Mouse (Mus musculus): ENCODE data around the gene Coq10b.
"Not testable (repeated sequence)": the region's sequence is repeated elsewhere in the genome, so short reads cannot be mapped to it uniquely, and the experiment has no call there.

Gene Coq10b

DNA sequence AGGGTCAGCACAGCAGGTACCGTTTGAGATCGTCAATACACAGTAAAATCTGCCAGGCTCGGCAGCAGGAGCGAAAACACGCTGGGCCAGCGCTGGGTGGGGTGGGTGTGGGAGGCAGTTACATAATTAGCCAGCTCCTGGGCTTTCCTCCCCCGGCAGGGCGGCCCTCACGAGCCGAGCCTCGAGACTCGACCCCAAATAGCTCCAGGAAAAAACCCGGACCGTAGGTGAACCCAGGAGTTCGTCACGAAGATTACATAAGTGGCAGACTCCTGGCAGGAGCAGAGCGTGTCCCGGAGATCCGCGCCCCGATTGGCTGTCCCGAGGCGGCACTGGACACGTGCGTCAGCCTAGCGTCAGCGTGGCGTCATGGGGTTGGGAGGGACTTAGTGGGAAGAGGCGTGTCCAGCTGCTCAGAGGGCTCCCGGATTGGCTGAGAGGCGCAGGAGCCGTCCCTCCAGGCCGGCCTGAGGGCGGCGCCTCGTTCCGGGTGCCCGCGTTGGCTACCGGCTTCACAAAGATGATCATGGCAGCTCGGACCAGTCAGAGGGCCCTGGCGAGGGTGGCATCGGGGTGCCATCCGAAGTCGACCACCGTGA lies at the start of gene Coq10b:
Gene Coq10b, plus strand, starts transcription at position 416 of the 599 bp plus-strand sequence.
- DNase-seq = peak; percentile 98

DNA sequence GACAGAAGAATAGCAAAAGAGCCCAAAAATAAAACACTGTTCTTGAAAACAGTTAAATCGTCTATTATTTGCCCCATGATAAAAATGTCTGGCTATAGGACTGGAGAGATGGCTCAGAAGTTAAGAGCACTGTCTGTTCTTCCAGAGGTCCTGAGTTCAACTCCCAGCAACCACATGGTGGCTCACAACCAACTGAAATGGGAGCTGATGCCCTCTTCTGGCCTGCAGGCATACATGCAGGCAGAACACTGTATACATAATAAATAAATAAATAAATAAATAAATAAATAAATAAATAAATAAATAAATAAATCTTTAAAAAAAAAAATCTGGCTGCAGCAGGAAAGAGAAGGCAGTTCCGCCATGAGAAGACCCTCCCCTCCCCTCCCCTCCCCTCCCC lies 44.3 kb upstream of the Coq10b start:
- not testable (repeated sequence) for DNase-seq

DNA sequence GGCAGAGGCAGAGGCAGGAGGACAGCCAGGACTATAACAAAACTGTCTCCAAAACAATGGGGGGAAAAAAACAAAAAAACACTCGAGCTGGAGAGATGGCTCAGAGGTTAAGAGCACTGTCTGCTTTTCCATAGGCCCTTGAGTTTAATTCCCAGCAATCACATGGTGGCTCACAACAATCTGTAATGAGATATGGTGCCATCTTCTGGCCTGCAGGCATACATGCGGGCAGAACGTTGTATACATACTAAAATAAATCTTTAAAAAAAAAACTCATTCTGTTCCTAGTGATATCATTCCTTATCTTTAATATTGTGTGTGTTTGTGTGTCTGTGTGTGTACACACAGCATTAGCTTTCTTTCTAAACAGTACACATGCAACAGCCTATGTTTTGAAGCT lies 40.1 kb upstream of the Coq10b start:
- DNase-seq = no peak

DNA sequence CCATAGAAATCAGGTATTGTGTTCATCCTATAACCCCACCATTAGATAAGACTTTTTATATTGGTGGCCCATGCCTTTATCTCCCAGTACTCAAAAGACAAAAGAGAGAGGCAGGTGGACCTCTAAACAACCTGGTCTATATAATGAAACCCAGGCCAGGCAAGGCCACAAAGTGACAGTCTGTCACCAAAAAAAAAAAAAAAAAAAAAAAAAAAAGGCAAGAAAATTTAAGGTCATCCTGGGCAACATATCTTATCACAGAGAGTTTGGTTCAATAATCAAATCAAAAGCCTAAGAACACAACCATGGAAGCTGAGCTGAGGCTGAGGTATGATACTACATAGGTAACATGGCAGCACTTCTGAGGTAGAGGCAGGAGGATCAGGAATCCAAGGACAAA lies 30.7 kb upstream of the Coq10b start:
- no peak for DNase-seq

DNA sequence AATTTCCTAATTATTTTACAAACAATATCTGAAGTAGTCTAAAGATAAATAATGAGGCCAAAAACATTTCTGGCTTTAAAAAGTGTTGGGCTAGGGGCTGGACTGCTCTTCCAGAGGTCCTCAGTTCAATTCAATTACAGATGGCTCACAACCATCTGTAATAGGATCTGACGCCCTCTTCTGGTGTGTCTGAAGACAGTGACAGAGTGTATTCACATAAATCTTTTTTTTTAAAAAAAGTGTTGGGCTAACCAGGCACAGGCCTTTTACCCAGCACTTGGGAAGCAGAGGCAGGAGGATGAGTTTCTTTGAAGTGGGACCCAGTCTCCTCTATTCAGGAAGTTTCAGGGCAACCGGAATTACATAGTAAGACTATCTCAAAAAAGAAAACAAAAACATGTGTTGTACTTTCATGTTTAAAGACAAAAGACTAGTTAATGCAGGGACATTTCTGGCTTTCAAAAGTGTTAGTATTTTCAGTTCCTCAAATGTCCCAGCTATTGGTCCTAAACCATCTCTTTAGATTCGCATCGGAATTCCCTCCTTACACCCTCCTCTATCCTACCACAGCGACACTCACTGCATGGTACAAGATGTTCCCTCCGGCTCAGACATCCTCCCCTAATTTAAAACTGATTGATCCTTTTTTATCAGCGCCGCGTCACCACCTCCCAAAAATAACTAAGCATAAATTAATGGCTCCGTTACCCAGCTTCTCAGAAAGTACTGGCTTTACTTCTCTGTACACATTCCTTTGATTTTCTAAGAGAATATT lies 26.7 kb upstream of the Coq10b start:
- DNase-seq = peak; percentile 19

DNA sequence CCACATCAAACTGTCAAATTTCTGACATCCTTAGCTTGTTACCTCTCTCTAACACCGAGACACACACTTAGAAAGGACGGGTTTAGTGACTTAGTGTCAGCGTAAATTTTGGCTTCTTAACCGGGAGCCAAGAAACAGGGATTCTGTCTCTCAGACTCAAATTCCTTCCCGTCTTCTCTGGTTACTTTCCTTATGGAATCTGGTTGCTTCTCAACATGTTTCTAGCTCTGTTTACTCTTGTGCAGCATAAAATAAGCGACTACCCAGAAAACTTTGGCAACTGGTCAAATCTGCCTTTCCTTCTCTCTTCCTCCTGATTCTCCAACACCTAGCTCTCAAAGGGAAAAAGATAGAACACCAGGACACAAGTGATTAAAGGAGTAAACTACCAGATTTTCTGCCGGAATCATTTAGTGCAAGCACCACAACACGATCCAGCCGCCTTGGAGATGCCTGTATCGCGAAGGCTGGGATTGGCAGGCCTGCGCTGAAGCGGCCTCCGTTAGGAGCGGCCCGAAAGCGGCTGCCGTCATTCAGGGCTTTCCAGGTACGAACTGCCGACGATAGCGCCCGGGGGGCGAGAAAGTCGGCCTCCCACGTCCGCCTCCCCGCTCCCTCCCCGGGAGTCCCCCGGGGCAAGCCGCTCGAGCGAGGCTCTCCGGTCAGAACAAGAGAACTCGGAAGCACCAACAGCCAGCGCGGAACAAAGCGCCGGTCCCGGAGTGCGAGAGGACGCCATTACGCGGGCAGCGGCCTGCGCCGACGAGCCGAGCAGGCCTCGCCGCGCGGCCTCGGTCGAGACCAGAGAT lies 25.9 kb upstream of the Coq10b start:
- peak; percentile 71 for DNase-seq

DNA sequence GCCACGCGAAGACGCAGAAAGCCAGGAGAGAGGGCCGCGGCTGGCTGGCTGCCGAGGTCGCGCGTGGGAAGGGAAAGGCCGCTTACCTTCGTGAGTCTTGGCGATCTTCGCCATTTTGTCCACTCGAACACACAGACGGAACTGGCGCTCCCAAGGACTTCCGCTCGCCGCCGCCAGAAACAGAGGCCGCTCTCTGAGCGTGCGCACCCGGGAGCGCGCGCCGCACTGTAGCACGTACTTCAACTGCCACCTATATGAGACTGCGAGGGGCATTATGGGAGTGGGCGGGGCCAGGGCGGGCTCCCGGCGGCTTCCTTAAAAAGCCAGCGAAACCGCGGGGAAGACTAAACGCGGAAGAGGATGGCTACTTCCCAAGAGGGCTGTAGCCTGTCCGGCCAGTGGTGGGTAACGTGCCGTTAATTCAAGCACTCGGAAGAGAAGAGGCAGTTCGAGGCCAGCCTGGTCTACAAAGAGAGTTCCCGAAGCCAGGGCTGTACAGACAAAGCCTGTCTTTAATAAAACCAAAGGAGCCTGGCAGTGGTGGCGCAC lies 25.2 kb upstream of the Coq10b start, which contains the start of gene Sf3b1:
Gene Sf3b1, minus strand, starts transcription at position 229 of the 549 bp plus-strand sequence.
- DNase-seq = peak; percentile 98

DNA sequence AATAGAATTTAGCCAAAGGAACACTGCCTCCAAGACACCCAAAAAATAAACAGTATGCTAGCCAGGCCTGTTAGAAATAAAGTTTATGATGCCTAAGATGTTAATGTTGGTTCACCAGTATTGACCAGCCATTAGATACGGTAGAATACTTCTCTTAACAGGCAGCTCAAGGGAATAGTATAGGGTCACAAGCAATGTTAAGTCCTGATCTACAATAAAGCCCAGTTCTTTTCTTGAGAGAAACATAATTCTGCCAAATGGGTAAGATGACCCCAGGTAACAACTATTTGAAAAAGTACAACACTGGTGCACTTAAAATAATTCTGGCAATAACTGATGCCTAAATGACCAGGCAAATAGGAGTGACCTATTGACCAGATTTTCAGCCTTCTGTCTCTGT lies 24.6 kb upstream of the Coq10b start:
- no peak for DNase-seq

DNA sequence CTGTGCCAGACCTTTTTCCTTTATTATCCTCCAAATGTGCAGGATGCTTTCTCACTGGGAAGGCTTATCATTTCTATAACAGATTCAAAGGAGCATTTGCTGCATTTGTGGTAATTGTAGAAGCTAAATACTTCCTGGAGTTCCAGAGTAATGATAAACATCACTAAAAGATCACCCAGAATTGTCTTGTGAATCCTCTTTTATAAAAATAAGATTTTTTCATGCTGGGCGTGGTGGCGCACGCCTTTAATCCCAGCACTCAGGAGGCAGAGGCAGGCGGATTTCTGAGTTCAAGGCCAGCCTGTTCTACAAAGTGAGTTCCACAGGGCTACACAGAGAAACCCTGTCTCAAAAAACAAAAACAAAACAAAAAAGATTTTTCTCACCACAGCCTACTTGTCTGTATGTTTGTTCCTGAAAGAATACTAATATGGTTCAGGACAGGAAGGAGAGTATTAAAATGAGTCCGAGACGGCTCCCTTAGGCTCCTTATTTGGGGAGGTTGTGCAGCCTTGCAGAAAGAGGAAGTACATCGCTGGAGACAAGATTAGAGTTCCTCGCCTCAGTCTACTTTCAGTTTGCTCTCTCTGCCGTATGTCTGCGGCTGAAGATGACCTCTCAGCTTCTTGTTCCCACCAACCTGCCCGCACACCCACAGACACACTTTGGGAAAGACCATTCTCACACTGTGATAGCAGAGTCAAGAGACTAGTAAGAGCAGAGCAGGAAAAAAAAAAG lies 23.9 kb upstream of the Coq10b start:
- peak; percentile 25 for DNase-seq

DNA sequence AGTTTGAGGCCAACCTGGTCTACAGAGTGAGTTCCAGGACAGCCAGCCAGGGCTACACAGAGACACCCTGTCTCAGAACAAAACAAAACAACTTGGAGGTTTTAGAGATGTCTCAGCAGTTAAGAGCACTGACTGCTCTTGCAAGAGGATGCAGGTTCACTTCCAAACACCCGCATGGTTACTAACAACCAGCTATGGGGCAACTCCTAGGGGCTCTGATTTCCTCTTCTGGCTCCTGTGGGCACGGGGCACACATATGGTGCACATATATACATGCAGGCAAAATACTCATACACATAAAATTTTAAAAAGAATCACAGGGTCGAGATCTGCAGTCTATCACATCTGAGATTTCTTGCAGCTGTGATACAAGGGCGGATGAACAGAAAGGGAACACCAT lies 23.1 kb upstream of the Coq10b start:
- DNase-seq = no peak

DNA sequence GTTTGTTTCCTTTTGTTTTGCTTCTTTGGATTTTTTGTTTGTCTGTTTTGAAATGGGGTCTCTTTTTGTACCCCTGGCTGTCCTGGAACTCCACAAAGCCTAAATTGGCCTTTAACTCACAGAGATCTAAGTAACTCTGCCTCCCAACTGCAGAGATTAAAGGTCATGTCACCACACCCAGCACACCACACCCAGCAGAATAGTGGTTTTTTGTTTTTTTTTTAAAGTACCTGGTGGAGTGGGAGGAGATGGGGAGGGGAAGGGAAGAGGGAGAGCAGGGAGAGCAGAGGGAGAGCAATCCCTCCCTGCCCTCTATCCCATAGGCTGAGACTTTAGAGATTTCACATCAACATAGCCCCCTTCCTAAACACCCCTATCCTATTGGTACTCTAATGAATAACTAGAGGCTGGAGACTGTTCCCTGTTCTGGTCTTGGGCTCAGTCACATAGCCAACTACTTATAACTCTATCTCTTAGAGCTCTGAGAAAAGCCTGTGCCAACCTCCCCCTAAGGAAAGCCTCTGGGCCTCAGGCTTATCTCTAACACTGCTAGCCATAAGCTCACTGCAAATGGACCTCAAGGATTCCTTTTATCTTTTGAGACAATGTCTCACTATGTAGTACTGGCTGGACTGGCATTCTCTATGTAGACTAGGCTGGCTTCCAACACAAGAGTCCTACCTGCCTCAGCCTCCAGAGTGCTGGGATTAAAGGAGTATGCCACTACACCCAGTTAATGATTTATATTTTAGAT lies 21.4 kb upstream of the Coq10b start:
- peak; percentile 15 for DNase-seq

DNA sequence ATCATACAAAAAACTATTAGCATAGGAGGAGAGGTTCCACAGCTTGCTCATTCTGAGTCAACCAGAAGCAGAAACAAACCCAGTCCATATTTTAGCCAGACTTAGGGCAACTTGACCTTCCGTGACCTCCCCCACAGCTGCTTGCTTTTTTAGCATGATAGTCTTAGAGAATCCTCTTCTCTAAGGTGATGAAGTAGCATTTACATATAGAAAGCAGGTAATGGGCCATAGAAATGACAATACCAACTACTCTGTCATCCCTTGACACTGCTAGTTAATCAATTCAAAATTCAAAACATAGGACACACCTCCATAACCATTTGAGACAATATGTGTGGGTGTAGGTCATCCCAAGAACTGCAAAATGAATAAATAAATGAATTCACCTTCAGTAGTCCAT lies 12.6 kb upstream of the Coq10b start:
- DNase-seq = no peak

DNA sequence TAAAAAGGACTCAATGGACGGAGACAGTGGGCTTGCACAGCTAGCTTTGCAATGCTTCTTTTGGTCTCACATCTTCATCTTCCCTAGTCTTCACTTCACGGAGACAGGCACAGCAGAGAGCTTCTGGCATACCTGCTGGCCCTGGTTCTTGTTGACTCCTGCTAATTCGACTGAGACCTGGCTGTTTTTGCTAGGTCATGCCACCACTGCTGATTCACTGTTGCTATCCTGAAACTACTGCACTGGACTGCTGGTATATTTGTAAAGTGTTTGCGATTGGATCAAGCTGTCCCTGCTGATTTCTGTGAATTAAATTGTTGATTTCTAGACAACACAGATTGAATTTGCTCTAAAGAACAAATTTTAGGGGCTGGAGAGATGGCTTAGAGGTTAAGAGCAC lies 10.9 kb upstream of the Coq10b start:
- DNase-seq = peak; percentile 42

DNA sequence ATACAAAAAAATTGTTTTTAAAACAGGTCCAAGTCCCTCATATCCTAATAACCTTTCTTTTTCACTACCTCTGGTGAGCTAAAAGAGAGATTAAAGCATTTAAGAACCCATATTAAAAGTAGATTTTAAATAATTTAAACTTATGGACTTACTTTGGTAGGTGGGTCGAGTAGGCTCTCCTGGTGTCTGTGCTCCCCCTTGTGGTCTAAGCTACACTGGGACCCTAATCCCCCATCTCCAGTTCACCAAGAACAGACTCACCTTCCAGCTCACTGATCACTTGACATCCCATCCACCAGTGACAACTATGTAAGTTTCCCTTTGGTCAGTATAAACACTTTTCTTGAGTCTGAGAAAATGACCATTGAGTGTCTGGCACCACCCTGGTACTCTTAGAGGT lies 10.3 kb upstream of the Coq10b start:
- DNase-seq = peak; percentile 17

DNA sequence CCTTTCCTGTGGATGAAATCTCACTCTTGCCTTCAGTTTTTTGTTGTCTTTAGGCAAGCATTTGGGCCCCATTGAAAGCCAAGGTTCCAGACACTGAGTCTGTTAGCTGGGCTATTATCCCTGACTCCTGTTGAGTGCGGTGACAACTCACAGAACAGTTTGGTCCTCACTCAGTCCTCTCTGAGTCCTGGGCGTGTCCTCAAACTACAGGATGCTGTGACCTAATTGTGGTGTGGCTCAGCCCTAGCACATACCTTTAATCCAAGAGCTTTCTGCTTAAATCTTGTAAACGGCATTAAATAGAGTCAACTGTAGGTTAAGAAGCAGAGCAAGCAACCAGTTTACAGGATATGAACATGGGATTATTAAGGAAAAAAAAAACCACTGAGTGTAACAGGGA lies 9.4 kb upstream of the Coq10b start:
- DNase-seq = no peak

DNA sequence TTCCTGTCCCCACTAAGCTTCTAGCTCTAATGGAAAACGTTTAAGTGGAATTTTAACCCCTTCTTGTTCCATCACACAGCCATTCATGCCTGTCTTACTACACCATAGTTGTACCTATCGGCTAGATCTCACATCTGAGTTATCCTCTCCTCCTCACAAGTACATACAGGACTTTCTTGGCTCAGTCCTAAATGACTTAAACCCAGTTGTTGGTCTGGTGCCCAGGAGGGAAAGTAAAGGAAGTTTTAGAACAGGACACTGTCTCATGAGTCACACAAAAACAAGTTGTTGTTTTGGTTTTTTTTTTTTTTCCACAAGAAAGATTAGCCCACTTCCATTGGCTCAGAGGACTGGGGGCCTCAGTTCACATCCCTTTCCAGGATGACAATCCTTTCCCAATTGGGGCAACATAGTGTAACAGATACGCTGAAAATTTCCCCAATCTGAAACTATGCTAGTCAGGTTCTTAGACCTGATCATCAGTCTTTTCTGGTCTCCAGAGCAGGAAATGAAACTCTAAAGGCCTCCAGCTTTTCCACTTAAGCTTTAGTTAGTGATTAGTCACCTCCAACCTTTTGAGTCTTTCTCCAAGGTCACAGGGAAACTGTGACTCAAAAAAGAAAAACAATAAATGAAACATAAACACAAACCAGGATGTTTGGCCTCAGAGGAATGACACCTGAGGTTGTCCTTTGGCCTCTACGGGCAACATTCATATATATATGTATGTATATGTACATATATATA lies 3.6 kb upstream of the Coq10b start:
- no peak for DNase-seq

DNA sequence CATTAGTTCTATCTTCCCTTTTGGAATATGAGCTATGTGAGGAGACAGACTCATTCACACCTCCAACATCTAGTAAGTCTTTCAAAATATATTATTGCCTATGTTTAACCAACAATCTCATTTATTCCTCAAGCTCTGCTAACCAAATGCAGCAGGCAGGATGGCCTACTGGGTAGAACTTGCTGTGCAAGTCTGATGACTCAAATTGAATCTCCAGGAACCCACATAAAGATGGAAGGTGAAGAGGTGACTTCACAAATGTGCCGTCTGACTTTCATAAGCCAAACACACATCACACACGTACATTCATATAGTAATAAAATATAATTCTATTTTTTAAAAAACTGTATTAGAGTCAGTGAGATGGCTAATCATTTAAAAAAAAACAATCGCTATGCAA lies 899 bp upstream of the Coq10b start:
- no peak for DNase-seq

DNA sequence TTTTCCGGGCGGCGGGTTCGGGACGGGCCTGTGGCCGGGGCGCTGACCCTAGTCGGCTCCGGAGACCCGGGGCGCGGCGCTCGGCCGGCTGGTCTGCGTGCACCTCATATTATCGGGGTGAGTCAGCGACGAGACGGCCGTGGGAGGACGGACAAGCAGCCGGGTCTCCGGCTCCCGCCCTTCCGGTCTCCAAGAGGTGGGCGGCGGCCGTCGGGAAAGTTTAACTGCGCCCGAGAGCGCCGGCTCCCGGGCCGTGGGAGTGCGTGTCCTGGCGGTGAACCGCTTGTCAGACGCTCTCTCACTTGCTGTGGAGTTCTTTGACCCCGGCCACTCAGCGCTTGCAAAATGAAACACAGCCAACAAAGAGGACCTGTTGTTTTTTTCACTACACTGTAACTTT lies 435 bp downstream of the Coq10b start:
- DNase-seq = peak; percentile 90

DNA sequence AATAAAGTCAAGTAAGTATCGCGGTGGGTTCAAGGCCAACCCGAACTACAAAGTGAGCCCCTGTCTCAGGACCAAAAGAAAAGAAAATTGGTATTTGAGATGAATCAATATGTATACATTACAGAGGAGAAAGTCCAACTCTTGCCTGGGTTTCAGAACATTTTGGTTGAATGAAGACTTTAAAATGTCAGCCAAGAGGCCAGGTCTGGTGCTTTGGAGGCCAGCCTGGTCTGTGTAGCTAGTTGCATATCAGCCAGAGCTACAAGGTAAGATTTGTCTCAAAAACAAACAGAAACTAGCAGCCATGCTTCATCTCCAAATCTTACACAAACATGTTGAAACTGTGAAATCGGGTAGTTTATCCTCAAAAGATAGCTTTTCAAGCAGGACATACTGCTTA lies 1.0 kb downstream of the Coq10b start:
- DNase-seq = no peak

DNA sequence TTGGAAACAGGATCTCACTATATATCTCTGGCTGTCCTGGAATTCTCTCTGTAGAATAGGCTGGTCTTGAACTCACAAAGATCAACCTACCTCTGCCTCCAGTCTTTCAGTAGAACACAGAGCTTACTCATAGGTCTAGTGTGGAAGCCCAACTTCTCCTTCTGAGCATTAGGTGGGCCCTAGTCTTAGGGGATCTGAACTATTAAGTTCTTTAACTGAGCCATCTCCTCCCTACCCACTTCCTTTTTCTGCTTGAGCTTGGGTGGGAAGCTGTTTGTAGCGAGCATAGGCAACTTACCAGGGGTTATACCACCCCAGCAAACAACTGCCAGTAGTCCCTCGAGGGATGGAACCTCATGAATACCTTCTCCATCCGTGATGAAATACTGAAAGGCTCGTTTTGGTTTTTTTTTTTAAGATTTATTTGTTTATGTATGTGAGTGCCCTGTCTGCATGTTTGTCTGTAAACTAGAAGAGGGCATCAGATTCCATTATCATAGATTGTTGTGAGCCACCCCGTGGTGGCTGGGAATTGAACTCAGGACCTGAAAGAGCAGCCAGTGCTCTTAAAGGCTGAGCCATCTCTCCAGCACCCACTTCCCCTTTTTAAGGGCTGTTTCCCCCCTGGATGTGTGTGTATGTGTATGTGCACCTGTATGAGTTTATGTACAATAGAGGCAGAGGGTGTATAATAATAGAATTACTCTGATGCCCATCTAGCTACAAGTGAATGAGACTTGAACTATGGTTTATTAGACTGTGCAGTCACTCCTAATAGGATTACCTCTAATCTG lies 2.9 kb downstream of the Coq10b start:
- no peak for DNase-seq

Data from liver (tissue).